Mouse (Mus musculus) NIH3T3 (cell line): ENCODE measurements at regions not wholly inside any gene's neighbourhood (a gene's known extent, or its start where the extent isn't known, plus 50 kb on each side); places are given as distances from the start of the nearest gene placed in this dataset.

ENCODE experiments used
- DNase-seq: peaks from one replicate; pipeline ENCODE4 v3.0.0-alpha.2; 2012; ENCODE audit warnings: low read depth

- no peak for DNase-seq
Measured at GRCm38 (mm10) chr16:97686561-97686960, 75.6 kb upstream of the Tmprss2 start.

- peak; percentile 34 for DNase-seq
Measured at GRCm38 (mm10) chr16:97685603-97686285, 74.7 kb upstream of the Tmprss2 start.

- DNase-seq = peak; percentile 38
Measured at GRCm38 (mm10) chr16:97681191-97681590, 70.2 kb upstream of the Tmprss2 start.

- no peak for DNase-seq
Measured at GRCm38 (mm10) chr16:97679820-97680219, 68.8 kb upstream of the Tmprss2 start.

GRCm38 (mm10) chr16:97679252-97679651 is 68.3 kb upstream of the Tmprss2 start:
- no peak for DNase-seq

- DNase-seq = no peak
Measured at GRCm38 (mm10) chr16:97677621-97678020, 66.6 kb upstream of the Tmprss2 start.

- DNase-seq = no peak
Measured at GRCm38 (mm10) chr16:97673576-97673975, 62.6 kb upstream of the Tmprss2 start.

GRCm38 (mm10) chr16:97670131-97671038 is 59.4 kb upstream of the Tmprss2 start:
- peak; percentile 46 for DNase-seq

GRCm38 (mm10) chr16:97667536-97667935 is 56.5 kb upstream of the Tmprss2 start:
- DNase-seq = no peak

- DNase-seq = no peak
Measured at GRCm38 (mm10) chr16:97665518-97665917, 54.5 kb upstream of the Tmprss2 start.
